In genomic region chr17:53323016-53323415, GRCm38 (mm10) we compare ENCODE assay signal across 24 mouse cellular contexts.
"Had no signal": no experiment of that assay in that cellular context is flagged by ENCODE, and none has a peak within 500 bp of the region (broad histone marks: within the 10 kb centered on the region; RNA-seq: fewer than 3 reads in every experiment).

No protein-coding gene starts in this region.

- ATAC-seq: hindbrain, embryonic 16.5 days; inflammation-experienced regulatory T-cells, adult 6 months; intestine, embryonic 15.5 days; intestine, postnatal 0 days had no signal

- H3K9me3 ChIP-seq: hindbrain, embryonic 10.5 days; hindbrain, embryonic 12.5 days; intestine, embryonic 15.5 days; limb, embryonic 10.5 days; limb, embryonic 12.5 days had no signal

- H3K4me2 ChIP-seq: heart, embryonic 11.5 days; hindbrain, embryonic 12.5 days; hindbrain, embryonic 14.5 days; intestine, embryonic 15.5 days; limb, embryonic 12.5 days had no signal

- H3K9ac ChIP-seq: hindbrain, embryonic 12.5 days; hindbrain, embryonic 14.5 days; intestine, embryonic 15.5 days; limb, embryonic 12.5 days had no signal

- H3K4me1 ChIP-seq: hindbrain, embryonic 10.5 days; hindbrain, embryonic 12.5 days; intestine, embryonic 15.5 days; limb, embryonic 10.5 days; limb, embryonic 12.5 days had no signal

- H3K36me3 ChIP-seq: hindbrain, embryonic 10.5 days; hindbrain, embryonic 12.5 days; intestine, embryonic 15.5 days; limb, embryonic 10.5 days; limb, embryonic 12.5 days had no signal

- DNase-seq: gastrocnemius, postnatal 14 days; gastrocnemius, postnatal 36 days; heart, adult 11 months; heart, adult 2 months; heart, postnatal 10 days; heart, postnatal 4 days; kidney, adult 18-20 months; kidney, adult 8-10 months; kidney, postnatal 10 days; kidney, postnatal 25 days; kidney, postnatal 4 days; liver had no signal

- H3K4me3 ChIP-seq: heart, adult 2 months; hindbrain, embryonic 10.5 days; hindbrain, embryonic 12.5 days; intestine, embryonic 15.5 days; layer of hippocampus, adult 2 months; left cerebral cortex, adult 2 months; limb, embryonic 10.5 days; limb, embryonic 12.5 days had no signal

- H3K27me3 ChIP-seq: hindbrain, embryonic 12.5 days; intestine, embryonic 15.5 days; limb, embryonic 12.5 days had no signal

- H3K27ac ChIP-seq: heart, adult 2 months; hindbrain, embryonic 10.5 days; hindbrain, embryonic 12.5 days; hindbrain, embryonic 14.5 days; intestine, embryonic 15.5 days; layer of hippocampus, adult 2 months; left cerebral cortex, adult 2 months; limb, embryonic 10.5 days; limb, embryonic 12.5 days had no signal
